Mouse (Mus musculus): ENCODE measurements at regions not wholly inside any gene's neighbourhood (a gene's known extent, or its start where the extent isn't known, plus 50 kb on each side); places are given as distances from the start of the nearest gene placed in this dataset.

GRCm38 (mm10) chr10:92504271-92504670, 217.9 kb downstream of the Nedd1 start:
- Histone ChIP-seq H3K4me3 (ENCODE audit: control insufficient read depth in 1 of 2, insufficient read depth in 1 of 2, low read depth in 2 of 2, low read length in 2 of 2) (no peak overlapping the region), H3K27me3 (ENCODE audit: control insufficient read depth in 1 of 2, insufficient read depth in 2 of 2, low read length in 2 of 2) (no peaks in the 10 kb centered on the region; a peak in 1 of 4 replicates), H3K9me3 (replicated peaks; ENCODE audit: insufficient read depth, low read length) (no peaks in the 10 kb centered on the region), H3K27ac (ENCODE audit: control insufficient read depth, low read depth, low read length) (no peak overlapping the region), H3K79me2 (ENCODE audit: control insufficient read depth, insufficient read depth, low read length, poor library complexity) (no peaks in the 10 kb centered on the region), H3K4me1 (ENCODE audit: control insufficient read depth in 1 of 2, insufficient read depth in 2 of 2, low read length in 2 of 2) (no peaks in the 10 kb centered on the region), H3K9ac (ENCODE audit: control insufficient read depth, low read depth, low read length, poor library complexity, severe bottlenecking) (no peak overlapping the region), H3K36me3 (ENCODE audit: control insufficient read depth in 1 of 2, insufficient read depth in 2 of 2, low read length in 2 of 2) (no peaks in the 10 kb centered on the region)
- DNase-seq (ENCODE audit: low read depth, low spot score) = no peak
- TF ChIP-seq CTCF (IDR thresholded peaks at IDR 0.05 in 2 of 3, conservative IDR thresholded peaks at IDR 0.05 in 1 of 3; ENCODE audit: control insufficient read depth in 1 of 3, insufficient read depth in 1 of 3, low read depth in 2 of 3, low read length in 3 of 3, poor library complexity in 1 of 3, severe bottlenecking in 1 of 3) = no peak
- no peak for TF ChIP-seq HCFC1 (IDR thresholded peaks at IDR 0.05; ENCODE audit: low read depth, low read length)
- TF ChIP-seq NELFE (IDR thresholded peaks at IDR 0.05; ENCODE audit: low read depth, low read length) = no peak
- TF ChIP-seq SIN3A (IDR thresholded peaks at IDR 0.05; ENCODE audit: low read length) = no peak
- no peak for TF ChIP-seq USF2 (IDR thresholded peaks at IDR 0.05; ENCODE audit: borderline replicate concordance in 1 of 2, insufficient read depth in 1 of 2, low read depth in 1 of 2, low read length in 2 of 2)
- no peak for TF ChIP-seq CHD2 (IDR thresholded peaks at IDR 0.05; ENCODE audit: low read length)

- no peaks in the 10 kb centered on the region for H3K4me1 ChIP-seq (ENCODE audit: control insufficient read depth in 1 of 2, insufficient read depth in 2 of 2, low read length in 2 of 2)
Measured at GRCm38 (mm10) chr10:92483592-92483991, 238.6 kb downstream of the Nedd1 start.

GRCm38 (mm10) chr10:92473282-92473681, 248.9 kb downstream of the Nedd1 start:
- Histone ChIP-seq H3K9ac (ENCODE audit: control insufficient read depth, low read depth, low read length, poor library complexity, severe bottlenecking) (no peak overlapping the region), H3K4me1 (ENCODE audit: control insufficient read depth in 1 of 2, insufficient read depth in 2 of 2, low read length in 2 of 2) (no peaks in the 10 kb centered on the region), H3K79me2 (ENCODE audit: control insufficient read depth, insufficient read depth, low read length, poor library complexity) (no peaks in the 10 kb centered on the region), H3K27ac (ENCODE audit: control insufficient read depth, low read depth, low read length) (no peak overlapping the region), H3K36me3 (ENCODE audit: control insufficient read depth in 1 of 2, insufficient read depth in 2 of 2, low read length in 2 of 2) (no peaks in the 10 kb centered on the region), H3K27me3 (ENCODE audit: control insufficient read depth in 1 of 2, insufficient read depth in 2 of 2, low read length in 2 of 2) (no peaks in the 10 kb centered on the region), H3K9me3 (replicated peaks; ENCODE audit: insufficient read depth, low read length) (no peaks in the 10 kb centered on the region), H3K4me3 (ENCODE audit: control insufficient read depth in 1 of 2, insufficient read depth in 1 of 2, low read depth in 2 of 2, low read length in 2 of 2) (no peak overlapping the region)
- no peak for TF ChIP-seq CTCF (IDR thresholded peaks at IDR 0.05 in 2 of 3, conservative IDR thresholded peaks at IDR 0.05 in 1 of 3; ENCODE audit: control insufficient read depth in 1 of 3, insufficient read depth in 1 of 3, low read depth in 2 of 3, low read length in 3 of 3, poor library complexity in 1 of 3, severe bottlenecking in 1 of 3)
- TF ChIP-seq USF2 (IDR thresholded peaks at IDR 0.05; ENCODE audit: borderline replicate concordance in 1 of 2, insufficient read depth in 1 of 2, low read depth in 1 of 2, low read length in 2 of 2) = no peak
- no peak for TF ChIP-seq JUND (IDR thresholded peaks at IDR 0.05; ENCODE audit: low read depth, low read length)
- TF ChIP-seq ELF1 (IDR thresholded peaks at IDR 0.05; ENCODE audit: low read depth, low read length) = no peak
- TF ChIP-seq MYB (IDR thresholded peaks at IDR 0.05; ENCODE audit: low read depth, low read length) = no peak
- no peak for TF ChIP-seq POLR2AphosphoS2 (IDR thresholded peaks at IDR 0.05; ENCODE audit: low read length)
- TF ChIP-seq EP300 (IDR thresholded peaks at IDR 0.05; ENCODE audit: low read depth in 1 of 2, low read length in 2 of 2) = no peak
- TF ChIP-seq HCFC1 (IDR thresholded peaks at IDR 0.05; ENCODE audit: low read depth, low read length) = no peak
- TF ChIP-seq RCOR1 (IDR thresholded peaks at IDR 0.05; ENCODE audit: low read depth, low read length) = no peak
- no peak for TF ChIP-seq MEF2A (IDR thresholded peaks at IDR 0.05; ENCODE audit: extremely low read depth, insufficient replicate concordance, low read depth, low read length, poor library complexity, severe bottlenecking)
- TF ChIP-seq MYC (IDR thresholded peaks at IDR 0.05; ENCODE audit: low read depth, low read length) = no peak
- no peak for TF ChIP-seq CHD2 (IDR thresholded peaks at IDR 0.05; ENCODE audit: low read length)
- no peak for TF ChIP-seq TBP (IDR thresholded peaks at IDR 0.05; ENCODE audit: low read depth, low read length)
- TF ChIP-seq POLR2AphosphoS5 (IDR thresholded peaks at IDR 0.05; ENCODE audit: borderline replicate concordance, low read depth, low read length) = no peak
- TF ChIP-seq TCF12 (IDR thresholded peaks at IDR 0.05; ENCODE audit: low read depth, low read length) = no peak
- TF ChIP-seq GATA1 (IDR thresholded peaks at IDR 0.05; ENCODE audit: low read depth, low read length) = no peak
- TF ChIP-seq BHLHE40 (IDR thresholded peaks at IDR 0.05; ENCODE audit: borderline replicate concordance, low read depth, low read length) = no peak
- no peak for TF ChIP-seq MXI1 (IDR thresholded peaks at IDR 0.05; ENCODE audit: low read depth, low read length)
- no peak for DNase-seq (ENCODE audit: low read depth, low spot score)

More at GRCm38 (mm10) chr10:92483592-92483991, 238.6 kb downstream of the Nedd1 start:
- no peak for DNase-seq (ENCODE audit: low read depth, low spot score)
- Histone ChIP-seq H3K9ac (ENCODE audit: control insufficient read depth, low read depth, low read length, poor library complexity, severe bottlenecking) (no peak overlapping the region), H3K27me3 (ENCODE audit: control insufficient read depth in 1 of 2, insufficient read depth in 2 of 2, low read length in 2 of 2) (no peaks in the 10 kb centered on the region), H3K27ac (ENCODE audit: control insufficient read depth, low read depth, low read length) (no peak overlapping the region), H3K36me3 (ENCODE audit: control insufficient read depth in 1 of 2, insufficient read depth in 2 of 2, low read length in 2 of 2) (no peaks in the 10 kb centered on the region), H3K9me3 (replicated peaks; ENCODE audit: insufficient read depth, low read length) (no peaks in the 10 kb centered on the region), H3K79me2 (ENCODE audit: control insufficient read depth, insufficient read depth, low read length, poor library complexity) (no peaks in the 10 kb centered on the region), H3K4me3 (ENCODE audit: control insufficient read depth in 1 of 2, insufficient read depth in 1 of 2, low read depth in 2 of 2, low read length in 2 of 2) (no peak overlapping the region)
- no peak for TF ChIP-seq USF1 (IDR thresholded peaks at IDR 0.05; ENCODE audit: low read depth, low read length)
- TF ChIP-seq RCOR1 (IDR thresholded peaks at IDR 0.05; ENCODE audit: low read depth, low read length) = no peak
- no peak for TF ChIP-seq JUND (IDR thresholded peaks at IDR 0.05; ENCODE audit: low read depth, low read length)
- no peak for TF ChIP-seq MAFK (IDR thresholded peaks at IDR 0.05; ENCODE audit: borderline replicate concordance, low read depth, low read length)
- TF ChIP-seq EP300 (IDR thresholded peaks at IDR 0.05; ENCODE audit: low read depth in 1 of 2, low read length in 2 of 2) = no peak
- TF ChIP-seq NRF1 (IDR thresholded peaks at IDR 0.05; ENCODE audit: insufficient read depth, low read depth, low read length, poor library complexity, severe bottlenecking) = no peak
- no peak for TF ChIP-seq SMC3 (IDR thresholded peaks at IDR 0.05; ENCODE audit: low read depth, low read length)
- TF ChIP-seq POLR2A (IDR thresholded peaks at IDR 0.05; ENCODE audit: control insufficient read depth in 1 of 2, insufficient read depth in 1 of 2, low read depth in 1 of 2, low read length in 2 of 2, poor library complexity in 1 of 2) = no peak
- no peak for TF ChIP-seq USF2 (IDR thresholded peaks at IDR 0.05; ENCODE audit: borderline replicate concordance in 1 of 2, insufficient read depth in 1 of 2, low read depth in 1 of 2, low read length in 2 of 2)
- no peak for TF ChIP-seq GATA1 (IDR thresholded peaks at IDR 0.05; ENCODE audit: low read depth, low read length)
- TF ChIP-seq SIN3A (IDR thresholded peaks at IDR 0.05; ENCODE audit: low read length) = no peak
- no peak for TF ChIP-seq TAL1 (IDR thresholded peaks at IDR 0.05; ENCODE audit: low read length)
- no peak for TF ChIP-seq HCFC1 (IDR thresholded peaks at IDR 0.05; ENCODE audit: low read depth, low read length)
- TF ChIP-seq GABPA (IDR thresholded peaks at IDR 0.05; ENCODE audit: low read depth, low read length) = no peak
- TF ChIP-seq ZKSCAN1 (IDR thresholded peaks at IDR 0.05; ENCODE audit: low read depth, low read length) = no peak

Measured in MEL (cell line).